Mouse (Mus musculus) forebrain, embryonic 10.5 days (tissue): ENCODE data around the gene Rgs16. TPM values are rescaled to one million over a fixed set of nuclear protein-coding genes. Genes with fewer than 3 reads are reported as not detected.

Experiments used
- DNase-seq: peaks from one replicate; pipeline ENCODE4 v3.0.0-alpha.2; 2017; ENCODE audit warnings: low spot score; ENCODE audit errors: extremely low spot score
- H3K27ac ChIP-seq: fragments of 300-500 bp; sonication (generic); 2 replicates; pipeline ENCODE4 v1.5.1; 2016; ENCODE audit warnings: mild to moderate bottlenecking
- H3K27me3 ChIP-seq: fragments of 300-500 bp; sonication (generic); 2 replicates; pipeline ENCODE4 v1.6.1; 2016; ENCODE audit warnings: mild to moderate bottlenecking; ENCODE audit not compliant: poor library complexity, severe bottlenecking
- H3K36me3 ChIP-seq: fragments of 300-500 bp; sonication (generic); replicated peaks from 2 replicates; pipeline ENCODE4 v1.6.1; 2016; ENCODE audit warnings: mild to moderate bottlenecking, moderate library complexity
- H3K4me1 ChIP-seq: fragments of 300-500 bp; sonication (generic); 2 replicates; pipeline ENCODE4 v1.6.1; 2016
- H3K4me3 ChIP-seq: fragments of 300-500 bp; sonication (generic); 2 replicates; pipeline ENCODE4 v1.5.1; 2016; ENCODE audit warnings: mild to moderate bottlenecking, moderate library complexity
- H3K9me3 ChIP-seq: fragments of 300-500 bp; sonication (generic); 2 replicates; pipeline ENCODE4 v1.6.1; 2016; ENCODE audit warnings: mild to moderate bottlenecking, moderate library complexity
- WGBS: fragments of 180-500 bp; shearing (Covaris S2); methylation state at CpG from one replicate; pipeline ENCODE4 v1.1.7; 2016; 5-methylcytosine and 5-hydroxymethylcytosine counted together
- polyA plus RNA-seq: library from polyadenylated mRNA; unstranded; fragments of >200 nt; fragmentation: Nextera tagmentation; extraction: Ambion mirVana; gene quantifications from 2 replicates; pipeline ENCODE4 v1.2.1, GENCODE M21; 2016

Rgs16 gene
- polyA plus RNA-seq = 26.2 and 31.0 TPM in 2 replicates

- H3K36me3 ChIP-seq = peaks cover 20% of the 10 kb centered on the region
- peak; percentile 83 for DNase-seq
Measured at GRCm38 (mm10) chr1:153740145-153740544, at the start of gene Rgs16. Gene Rgs16, plus strand, starts transcription at chr1:153740349.

GRCm38 (mm10) chr1:153692526-153692925 lies 47.6 kb upstream of the Rgs16 start:
- H3K9me3 ChIP-seq = no peaks in the 10 kb centered on the region
- no peak overlapping the region for H3K27ac ChIP-seq
- no peaks in the 10 kb centered on the region for H3K27me3 ChIP-seq
- whole genome bisulfite sequencing = 82% methylated on average over 6 of the region's 6 CpGs
- H3K4me3 ChIP-seq = no peak overlapping the region
- H3K36me3 ChIP-seq = peaks cover 9% of the 10 kb centered on the region; the same call in 1 of the 2 replicates
- DNase-seq = no peak
- H3K4me1 ChIP-seq = peaks cover 5% of the 10 kb centered on the region

More at GRCm38 (mm10) chr1:153740145-153740544, at the start of gene Rgs16:
- H3K4me1 ChIP-seq = peaks cover 76% of the 10 kb centered on the region
- WGBS = 0% methylated on average over 28 of the region's 28 CpGs
- H3K9me3 ChIP-seq = no peaks in the 10 kb centered on the region
- peaks cover 65% of the 10 kb centered on the region for H3K27me3 ChIP-seq
- peak within 1 kb of the TSS; percentile 60 for H3K4me3 ChIP-seq
- H3K27ac ChIP-seq = peak within 1 kb of the TSS; percentile 75

GRCm38 (mm10) chr1:153694372-153695120 lies 45.6 kb upstream of the Rgs16 start:
- no peak for DNase-seq
- 93% methylated on average over 6 of the region's 6 CpGs for whole genome bisulfite sequencing
- Histone ChIP-seq H3K36me3 (peaks cover 9% of the 10 kb centered on the region; the same call in 1 of the 2 replicates), H3K4me3 (no peak overlapping the region), H3K27me3 (no peaks in the 10 kb centered on the region), H3K4me1 (peaks cover 23% of the 10 kb centered on the region), H3K27ac (no peak overlapping the region), H3K9me3 (no peaks in the 10 kb centered on the region)

GRCm38 (mm10) chr1:153695398-153695797 lies 44.8 kb upstream of the Rgs16 start:
- peaks cover 26% of the 10 kb centered on the region for H3K4me1 ChIP-seq
- no peak for DNase-seq
- 92% methylated on average over 10 of the region's 10 CpGs for WGBS
- H3K36me3 ChIP-seq = peaks cover 9% of the 10 kb centered on the region; the same call in 1 of the 2 replicates
- no peaks in the 10 kb centered on the region for H3K9me3 ChIP-seq
- H3K27ac ChIP-seq = no peak overlapping the region
- H3K27me3 ChIP-seq = no peaks in the 10 kb centered on the region
- H3K4me3 ChIP-seq = no peak overlapping the region

- no peak overlapping the region for H3K4me3 ChIP-seq
- peaks cover 26% of the 10 kb centered on the region for H3K4me1 ChIP-seq
- no peaks in the 10 kb centered on the region for H3K27me3 ChIP-seq
- peaks cover 9% of the 10 kb centered on the region; the same call in 1 of the 2 replicates for H3K36me3 ChIP-seq
- H3K9me3 ChIP-seq = no peaks in the 10 kb centered on the region
- DNase-seq = no peak
- 92% methylated on average over 11 of the region's 11 CpGs for WGBS
- no peak overlapping the region for H3K27ac ChIP-seq
Measured at GRCm38 (mm10) chr1:153696093-153696492, 44.1 kb upstream of the Rgs16 start.

- Histone ChIP-seq H3K4me1 (peaks cover 26% of the 10 kb centered on the region), H3K9me3 (no peaks in the 10 kb centered on the region), H3K27ac (0 out of 2 replicates have a peak overlapping the region, but pooled peaks have one; percentile 4), H3K27me3 (peaks cover 4% of the 10 kb centered on the region; the same call in 1 of the 2 replicates), H3K36me3 (peaks cover 9% of the 10 kb centered on the region; the same call in 1 of the 2 replicates), H3K4me3 (no peak overlapping the region)
- no peak for DNase-seq
- WGBS = 93% methylated on average over 4 of the region's 4 CpGs
Measured at GRCm38 (mm10) chr1:153696541-153696940, 43.6 kb upstream of the Rgs16 start.

GRCm38 (mm10) chr1:153697581-153698251 lies 42.4 kb upstream of the Rgs16 start:
- Histone ChIP-seq H3K4me1 (peaks cover 36% of the 10 kb centered on the region), H3K9me3 (no peaks in the 10 kb centered on the region), H3K27ac (peak overlapping the region; percentile 44; the same call in 1 of the 2 replicates), H3K4me3 (no peak overlapping the region), H3K27me3 (peaks cover 10% of the 10 kb centered on the region; the same call in 1 of the 2 replicates), H3K36me3 (peaks cover 6% of the 10 kb centered on the region; the same call in 1 of the 2 replicates)
- WGBS = 81% methylated on average over 16 of the region's 16 CpGs
- no peak for DNase-seq

- Histone ChIP-seq H3K4me1 (peaks cover 44% of the 10 kb centered on the region), H3K36me3 (no peaks in the 10 kb centered on the region; the same call in 1 of the 2 replicates), H3K27ac (peak overlapping the region; percentile 72), H3K27me3 (peaks cover 10% of the 10 kb centered on the region; the same call in 1 of the 2 replicates), H3K9me3 (no peaks in the 10 kb centered on the region), H3K4me3 (no peak overlapping the region)
- WGBS = 76% methylated on average over 7 of the region's 7 CpGs
- DNase-seq = no peak
Measured at GRCm38 (mm10) chr1:153698311-153699084, 41.7 kb upstream of the Rgs16 start.

GRCm38 (mm10) chr1:153700448-153701063 lies 39.6 kb upstream of the Rgs16 start:
- Histone ChIP-seq H3K27ac (0 out of 2 replicates have a peak overlapping the region, but pooled peaks have one; percentile 83), H3K36me3 (no peaks in the 10 kb centered on the region), H3K9me3 (no peaks in the 10 kb centered on the region), H3K4me1 (peaks cover 65% of the 10 kb centered on the region), H3K4me3 (no peak overlapping the region), H3K27me3 (peaks cover 10% of the 10 kb centered on the region; the same call in 1 of the 2 replicates)
- DNase-seq = no peak
- WGBS = 91% methylated on average over 11 of the region's 11 CpGs

GRCm38 (mm10) chr1:153701461-153701860 lies 38.7 kb upstream of the Rgs16 start:
- Histone ChIP-seq H3K4me1 (peaks cover 65% of the 10 kb centered on the region), H3K36me3 (no peaks in the 10 kb centered on the region), H3K27me3 (peaks cover 10% of the 10 kb centered on the region; the same call in 1 of the 2 replicates), H3K9me3 (no peaks in the 10 kb centered on the region), H3K27ac (peak overlapping the region; percentile 83; the same call in 1 of the 2 replicates), H3K4me3 (no peak overlapping the region)
- 88% methylated on average over 1 of the region's 1 CpGs for WGBS
- DNase-seq = no peak

GRCm38 (mm10) chr1:153702166-153702852 lies 37.8 kb upstream of the Rgs16 start:
- Histone ChIP-seq H3K4me1 (peaks cover 62% of the 10 kb centered on the region), H3K4me3 (no peak overlapping the region), H3K9me3 (no peaks in the 10 kb centered on the region), H3K27ac (peak overlapping the region; percentile 83), H3K27me3 (peaks cover 10% of the 10 kb centered on the region; the same call in 1 of the 2 replicates), H3K36me3 (no peaks in the 10 kb centered on the region)
- no peak for DNase-seq
- 79% methylated on average over 8 of the region's 8 CpGs for WGBS
